Mouse (Mus musculus) testis, adult 2 months (tissue): ENCODE data around the gene Nos1ap. TPM values are rescaled to one million over a fixed set of nuclear protein-coding genes. Genes with fewer than 3 reads are reported as not detected.
A peak's percentile ranks its signal among the peaks of the same experiment; 100 is the strongest.

ENCODE experiments used
- H3K27ac ChIP-seq: fragments of 200-500 bp; 2 replicates; pipeline ENCODE4 v1.5.1; 2012; ENCODE audit warnings: low read depth, low read length; ENCODE audit not compliant: control insufficient read depth, insufficient read depth
- H3K27me3 ChIP-seq: fragments of 200-500 bp; 2 replicates; pipeline ENCODE4 v1.6.1; 2012; ENCODE audit warnings: mild to moderate bottlenecking, low read length, moderate library complexity; ENCODE audit not compliant: control insufficient read depth, insufficient read depth
- H3K36me3 ChIP-seq: fragments of 200-500 bp; 2 replicates; pipeline ENCODE4 v1.6.1; 2012; ENCODE audit warnings: mild to moderate bottlenecking, low read length; ENCODE audit not compliant: control insufficient read depth, insufficient read depth
- H3K4me1 ChIP-seq: fragments of 200-500 bp; 2 replicates; pipeline ENCODE4 v1.6.1; 2012; ENCODE audit warnings: low read length; ENCODE audit not compliant: control insufficient read depth, insufficient read depth
- H3K4me3 ChIP-seq: fragments of 200-500 bp; 2 replicates; pipeline ENCODE4 v1.5.1; 2012; ENCODE audit warnings: low read depth, mild to moderate bottlenecking, low read length, moderate library complexity, mixed read lengths; ENCODE audit not compliant: control insufficient read depth
- CTCF ChIP-seq: fragments of 200-500 bp; IDR thresholded peaks from 2 replicates; pipeline ENCODE4 v1.5.1; 2012; ENCODE audit warnings: low read depth, mild to moderate bottlenecking, inconsistent platforms, low read length, moderate library complexity; ENCODE audit not compliant: control insufficient read depth, insufficient read depth, insufficient replicate concordance
- POLR2A ChIP-seq: fragments of 200-500 bp; IDR thresholded peaks from 2 replicates; pipeline ENCODE4 v1.6.1; 2012; ENCODE audit warnings: low read depth, mild to moderate bottlenecking, inconsistent platforms, low read length, moderate library complexity; ENCODE audit not compliant: control insufficient read depth
- polyA plus RNA-seq: library from polyadenylated mRNA; depleted of rRNA; stranded (reverse); fragments of >200 nt; gene quantifications from 2 replicates; pipeline ENCODE4 v1.2.3, GENCODE M21; 2012

Gene Nos1ap
- polyA plus RNA-seq, 1 experiment = 2.1 TPM

DNA sequence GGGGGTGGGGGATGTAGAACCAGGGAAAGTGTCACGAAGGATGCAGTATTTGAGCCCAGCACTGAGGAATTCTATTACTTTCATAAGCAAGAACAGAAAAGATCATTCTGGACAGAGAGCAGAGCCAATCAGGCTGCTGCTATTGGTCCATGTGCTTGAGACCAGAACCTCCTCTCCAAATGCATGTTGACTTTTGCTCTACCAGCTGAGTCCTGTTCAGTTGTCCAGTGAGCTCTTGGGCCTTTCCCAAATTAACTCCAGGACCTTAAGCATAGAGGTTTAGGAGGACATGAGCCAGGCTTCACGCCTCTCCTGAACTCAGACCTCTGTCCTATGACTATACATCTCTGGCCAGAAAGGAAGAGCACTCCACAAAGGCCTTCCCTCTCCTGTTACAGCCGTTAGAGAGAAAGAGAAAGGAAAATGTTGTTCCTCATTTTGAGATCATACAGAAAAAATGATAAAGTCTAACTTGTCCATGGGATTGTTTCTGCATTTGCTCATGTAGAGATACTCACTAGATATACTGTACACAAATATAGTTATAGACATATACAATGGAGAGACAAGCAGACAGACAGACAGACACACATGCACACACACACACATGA lies 18.9 kb upstream of the Nos1ap start:
- Histone ChIP-seq H3K4me3 (no peak overlapping the region), H3K27ac (no peak overlapping the region), H3K27me3 (no peaks in the 10 kb centered on the region), H3K4me1 (peaks cover 2% of the 10 kb centered on the region; the same call in 1 of the 2 replicates), H3K36me3 (no peaks in the 10 kb centered on the region)
- TF ChIP-seq CTCF = no peak
- TF ChIP-seq POLR2A = no peak

DNA sequence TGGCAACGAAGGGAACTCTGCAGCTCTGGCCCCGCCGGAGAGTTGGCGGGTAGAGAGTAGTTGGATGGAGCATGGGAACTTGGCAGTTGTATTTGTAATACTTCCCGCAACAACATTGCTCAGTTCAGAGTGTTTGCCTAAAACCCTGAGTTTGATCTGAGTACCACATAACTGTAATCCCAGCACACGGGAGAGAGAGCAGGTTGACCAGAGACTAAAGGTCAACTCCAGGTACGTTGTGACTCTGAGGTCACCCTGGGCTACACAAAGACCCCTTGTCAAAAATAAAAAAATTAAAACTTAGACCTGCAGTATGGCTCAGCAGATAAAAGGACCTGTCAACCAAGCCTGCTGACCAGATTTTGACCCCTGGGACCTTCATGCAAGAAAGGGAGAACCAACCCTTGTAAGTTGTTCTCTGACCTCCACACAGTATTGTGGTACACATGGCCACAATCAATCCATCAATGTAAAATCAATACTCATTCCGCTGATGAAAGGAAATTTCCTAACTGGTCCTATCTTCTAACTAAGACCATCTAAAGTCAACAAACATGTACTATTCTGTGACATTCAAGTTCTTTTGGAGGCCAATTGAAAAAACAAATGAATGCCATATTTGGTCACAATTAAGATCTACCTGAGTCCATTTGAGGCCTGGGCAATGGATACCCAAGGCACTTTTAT lies 17.7 kb upstream of the Nos1ap start:
- Histone ChIP-seq H3K4me3 (no peak overlapping the region), H3K27ac (no peak overlapping the region), H3K27me3 (no peaks in the 10 kb centered on the region), H3K36me3 (no peaks in the 10 kb centered on the region), H3K4me1 (no peaks in the 10 kb centered on the region)
- TF ChIP-seq POLR2A (no peak), CTCF (no peak)

DNA sequence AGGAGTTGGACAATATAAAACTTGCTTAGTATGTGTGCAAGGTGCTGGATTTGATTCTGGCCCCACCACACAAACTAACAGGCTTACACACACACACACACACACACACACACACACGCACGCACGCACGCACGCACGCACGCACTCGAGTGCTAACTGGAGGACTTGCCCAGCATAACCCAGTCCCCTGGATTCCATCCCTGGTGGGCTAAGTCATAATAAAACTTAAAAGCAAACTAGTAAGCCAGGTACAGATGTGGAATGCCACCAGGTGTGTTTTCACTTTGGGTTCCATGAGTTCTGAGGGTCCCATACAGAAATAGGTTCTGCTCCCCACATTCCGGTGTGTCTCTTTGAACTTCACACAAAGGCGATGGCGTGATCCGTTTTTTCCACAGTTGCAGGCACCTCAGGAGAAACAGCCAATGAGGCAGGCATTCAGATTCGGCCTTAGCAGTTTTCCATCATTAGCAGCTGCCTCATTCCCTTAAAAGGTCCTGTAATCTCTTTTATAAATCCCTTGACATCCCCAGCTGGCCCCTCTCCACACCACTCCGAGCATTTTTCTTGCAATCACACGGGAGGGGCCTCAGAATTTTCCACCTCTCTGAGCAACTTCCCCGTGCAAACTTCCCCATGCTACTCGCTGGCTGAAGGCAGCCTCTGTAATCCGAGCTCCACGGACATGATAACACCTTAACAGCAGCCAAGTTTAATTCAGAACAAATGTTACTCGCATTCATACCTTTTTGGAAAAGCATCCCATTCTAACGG lies 15.8 kb upstream of the Nos1ap start:
- no peaks in the 10 kb centered on the region for H3K36me3 ChIP-seq

DNA sequence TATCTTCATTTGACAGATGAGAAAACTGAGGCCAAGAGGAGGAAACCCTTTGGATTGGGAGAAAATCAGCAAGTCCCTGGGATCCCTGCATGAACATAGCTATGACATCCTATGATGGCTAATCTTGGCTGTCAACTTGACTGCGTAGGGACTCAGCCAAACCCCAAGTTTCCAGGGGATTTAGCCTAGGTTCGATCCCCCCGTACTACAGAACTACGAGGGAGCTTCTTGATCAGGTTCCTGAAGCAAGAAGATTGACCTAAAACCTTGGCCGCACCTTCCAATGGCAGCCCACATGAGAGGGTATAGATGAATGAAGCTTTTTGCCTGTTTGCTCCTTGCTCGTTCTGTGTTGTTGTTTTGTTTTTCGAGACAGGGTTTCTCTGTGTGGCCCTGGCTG lies 4.9 kb upstream of the Nos1ap start:
- H3K4me3 ChIP-seq = no peak overlapping the region
- H3K27me3 ChIP-seq = no peaks in the 10 kb centered on the region
- peaks cover 4% of the 10 kb centered on the region for H3K4me1 ChIP-seq
- no peak overlapping the region for H3K27ac ChIP-seq
- no peak for TF ChIP-seq POLR2A
- no peak for TF ChIP-seq CTCF
- H3K36me3 ChIP-seq = no peaks in the 10 kb centered on the region

More for the DNA sequence above, 15.8 kb upstream of the Nos1ap start:
- Histone ChIP-seq H3K27ac (no peak overlapping the region), H3K4me1 (no peaks in the 10 kb centered on the region), H3K27me3 (no peaks in the 10 kb centered on the region), H3K4me3 (no peak overlapping the region)
- TF ChIP-seq POLR2A (no peak), CTCF (no peak)

DNA sequence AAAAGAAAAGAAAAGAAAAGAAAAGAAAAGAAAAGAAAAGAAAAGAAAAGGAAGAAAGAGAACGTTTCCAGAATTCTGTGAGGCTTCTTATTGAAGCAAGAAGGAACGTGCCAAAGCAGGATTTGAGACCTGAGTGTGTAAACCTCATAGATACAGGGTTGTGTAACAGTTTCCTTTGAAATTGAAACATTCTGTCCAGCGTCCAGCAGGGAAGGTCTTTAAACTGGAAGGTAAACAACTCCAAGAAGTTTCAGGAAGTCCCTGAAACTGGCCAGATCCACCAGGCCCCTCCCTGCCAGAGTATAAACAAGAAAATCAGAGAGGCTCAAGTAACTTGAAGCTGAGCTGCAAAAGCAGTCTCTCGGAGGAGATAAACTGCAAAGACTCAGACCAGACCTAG lies 870 bp upstream of the Nos1ap start:
- Histone ChIP-seq H3K27me3 (no peaks in the 10 kb centered on the region), H3K36me3 (no peaks in the 10 kb centered on the region), H3K4me1 (peaks cover 11% of the 10 kb centered on the region), H3K27ac (no peak overlapping the region), H3K4me3 (no peak overlapping the region)
- TF ChIP-seq CTCF (no peak), POLR2A (no peak)

GRCm38 (mm10) chr1:170590041-170590360 lies 340 bp upstream of the Nos1ap start:
- Histone ChIP-seq H3K4me3 (peak overlapping the region; percentile 89), H3K4me1 (peaks cover 11% of the 10 kb centered on the region), H3K27ac (peak overlapping the region; percentile 49; the same call in 1 of the 2 replicates), H3K36me3 (no peaks in the 10 kb centered on the region), H3K27me3 (no peaks in the 10 kb centered on the region)
- no peak for TF ChIP-seq POLR2A
- no peak for TF ChIP-seq CTCF

GRCm38 (mm10) chr1:170588879-170589218 lies 812 bp downstream of the Nos1ap start:
- Histone ChIP-seq H3K4me3 (peak overlapping the region; percentile 89), H3K4me1 (peaks cover 11% of the 10 kb centered on the region), H3K27ac (no peak overlapping the region), H3K36me3 (no peaks in the 10 kb centered on the region), H3K27me3 (no peaks in the 10 kb centered on the region)
- TF ChIP-seq CTCF = no peak
- no peak for TF ChIP-seq POLR2A
